Mouse (Mus musculus): ENCODE measurements around the gene Gm20715.

- no peak for TF ChIP-seq CTCF (IDR thresholded peaks at IDR 0.05; ENCODE audit: low read depth, low read length)
- no peak for TF ChIP-seq POLR2A (IDR thresholded peaks at IDR 0.05; ENCODE audit: borderline replicate concordance, low read depth, low read length)
Measured at GRCm38 (mm10) chr7:6384011-6384410, 26.1 kb upstream of the Gm20715 start.

All from bone marrow macrophage, adult 2 months (primary cell).